Mouse (Mus musculus) embryonic facial prominence, embryonic 13.5 days (tissue): ENCODE results near the gene Arrdc1. TPM values are rescaled to one million over a fixed set of nuclear protein-coding genes. Genes with fewer than 3 reads are reported as not detected.
A peak's percentile ranks its signal among the peaks of the same experiment; 100 is the strongest.
"Not testable (repeated sequence)": the region's sequence is repeated elsewhere in the genome, so short reads cannot be mapped to it uniquely, and the experiment has no call there.

Source experiments
- ATAC-seq: fragments of 200-750 bp; cut with Nextera tagmentation; 2 replicates; pipeline ENCODE4 v1.8.0; 2017; ENCODE audit warnings: low read depth; ENCODE audit not compliant: insufficient number of reproducible peaks, insufficient read depth, low FRiP score, low TSS enrichment
- H3K27ac ChIP-seq: fragments of 300-500 bp; sonication (generic); 2 replicates; pipeline ENCODE4 v1.5.1; 2015; ENCODE audit warnings: moderate library complexity, mild to moderate bottlenecking, inconsistent platforms
- H3K27me3 ChIP-seq: fragments of 300-500 bp; sonication (generic); 2 replicates; pipeline ENCODE4 v1.6.1; 2015; ENCODE audit warnings: mild to moderate bottlenecking, inconsistent platforms
- H3K36me3 ChIP-seq: fragments of 300-500 bp; sonication (generic); 2 replicates; pipeline ENCODE4 v1.6.1; 2015; ENCODE audit warnings: mild to moderate bottlenecking, inconsistent platforms
- H3K4me1 ChIP-seq: fragments of 300-500 bp; sonication (generic); 2 replicates; pipeline ENCODE4 v1.6.1; 2015; ENCODE audit warnings: inconsistent platforms
- H3K4me2 ChIP-seq: fragments of 300-500 bp; sonication (generic); 2 replicates; pipeline ENCODE4 v1.6.1; 2015; ENCODE audit warnings: moderate library complexity, mild to moderate bottlenecking, inconsistent platforms
- H3K4me3 ChIP-seq: fragments of 300-500 bp; sonication (generic); 2 replicates; pipeline ENCODE4 v1.5.1; 2015; ENCODE audit warnings: mild to moderate bottlenecking, inconsistent platforms
- H3K9ac ChIP-seq: fragments of 300-500 bp; sonication (generic); 2 replicates; pipeline ENCODE4 v1.6.1; 2015; ENCODE audit warnings: mild to moderate bottlenecking, inconsistent platforms
- H3K9me3 ChIP-seq: fragments of 300-500 bp; sonication (generic); 2 replicates; pipeline ENCODE4 v1.6.1; 2016; ENCODE audit warnings: inconsistent platforms
- WGBS: fragments of 180-500 bp; shearing (Covaris S2); methylation state at CpG from one replicate; pipeline ENCODE4 v1.1.7; 2015; ENCODE audit warnings: mixed read lengths; 5-methylcytosine and 5-hydroxymethylcytosine counted together
- polyA plus RNA-seq: library from polyadenylated mRNA; unstranded; fragments of >200 nt; fragmentation: Nextera tagmentation; extraction: Ambion mirVana; gene quantifications from 2 replicates; pipeline ENCODE4 v1.2.1, GENCODE M21; 2015

Gene Arrdc1
- polyA plus RNA-seq, 1 experiment from 2014 or later, result 34.8 TPM

- peak; percentile 95 for ATAC-seq
- WGBS, result under 1% methylated on average over 107 of the region's 108 CpGs
- peak within 1 kb of the TSS; percentile 60 for H3K27ac ChIP-seq
- H3K4me2 ChIP-seq, result peak within 1 kb of the TSS; percentile 94
- H3K36me3 ChIP-seq, result peaks cover 29% of the 10 kb centered on the region
- H3K9me3 ChIP-seq, result no peaks in the 10 kb centered on the region
- H3K4me3 ChIP-seq, result peak within 1 kb of the TSS; percentile 99
- H3K27me3 ChIP-seq, result no peaks in the 10 kb centered on the region
- H3K9ac ChIP-seq, result peak within 1 kb of the TSS; percentile 95
- H3K4me1 ChIP-seq, result peaks cover 14% of the 10 kb centered on the region
Observed at GRCm38 (mm10) chr2:24949421-24950188, 14.6 kb upstream of the Arrdc1 start, which contains the start of gene Zmynd19. TSS of gene Zmynd19 (plus strand) at chr2:24949792.

GRCm38 (mm10) chr2:24944304-24944703 is 9.3 kb upstream of the Arrdc1 start:
- not testable (repeated sequence) for H3K4me1 ChIP-seq, H3K4me2 ChIP-seq, H3K27me3 ChIP-seq, H3K4me3 ChIP-seq, ATAC-seq, H3K27ac ChIP-seq, H3K9me3 ChIP-seq, H3K9ac ChIP-seq, H3K36me3 ChIP-seq
- WGBS, result 50% methylated on average over 2 of the region's 2 CpGs

- Histone ChIP-seq H3K9ac (no peak overlapping the region), H3K27ac (no peak overlapping the region), H3K4me1 (no peaks in the 10 kb centered on the region), H3K4me3 (no peak overlapping the region), H3K4me2 (no peak overlapping the region), H3K36me3 (no peaks in the 10 kb centered on the region), H3K9me3 (no peaks in the 10 kb centered on the region), H3K27me3 (no peaks in the 10 kb centered on the region; the same call in 1 of the 2 replicates)
- ATAC-seq, result no peak
- WGBS, result 77% methylated on average over 4 of the region's 4 CpGs
Observed at GRCm38 (mm10) chr2:24942092-24942491, 7.0 kb upstream of the Arrdc1 start.

- no peaks in the 10 kb centered on the region for H3K36me3 ChIP-seq
- peaks cover 12% of the 10 kb centered on the region for H3K4me1 ChIP-seq
- ATAC-seq, result 0 out of 2 replicates have a peak, but pooled peaks have one; percentile 6
- peak overlapping the region; percentile 95 for H3K4me2 ChIP-seq
- peaks cover 12% of the 10 kb centered on the region for H3K27me3 ChIP-seq
- H3K4me3 ChIP-seq, result peak overlapping the region; percentile 68
- H3K27ac ChIP-seq, result peak overlapping the region; percentile 66
- H3K9me3 ChIP-seq, result no peaks in the 10 kb centered on the region
- H3K9ac ChIP-seq, result peak overlapping the region; percentile 78
- WGBS, result 3% methylated on average over 19 of the region's 19 CpGs
Observed at GRCm38 (mm10) chr2:24934441-24934963, 550 bp downstream of the Arrdc1 start.

GRCm38 (mm10) chr2:24929593-24929992 is 5.5 kb downstream of the Arrdc1 start:
- Histone ChIP-seq H3K36me3 (peaks cover 3% of the 10 kb centered on the region; the same call in 1 of the 2 replicates), H3K27ac (no peak overlapping the region), H3K4me3 (no peak overlapping the region), H3K27me3 (peaks cover 10% of the 10 kb centered on the region), H3K4me2 (no peak overlapping the region), H3K9me3 (no peaks in the 10 kb centered on the region), H3K9ac (no peak overlapping the region), H3K4me1 (peaks cover 8% of the 10 kb centered on the region)
- ATAC-seq, result no peak
- whole genome bisulfite sequencing, result 87% methylated on average over 5 of the region's 5 CpGs

- no peaks in the 10 kb centered on the region for H3K9me3 ChIP-seq
- no peak overlapping the region for H3K4me2 ChIP-seq
- no peak overlapping the region for H3K9ac ChIP-seq
- 57% methylated on average over 2 of the region's 2 CpGs for WGBS
- no peak overlapping the region for H3K4me3 ChIP-seq
- no peak overlapping the region for H3K27ac ChIP-seq
- peaks cover 6% of the 10 kb centered on the region for H3K27me3 ChIP-seq
- H3K36me3 ChIP-seq, result peaks cover 3% of the 10 kb centered on the region; the same call in 1 of the 2 replicates
- ATAC-seq, result no peak
- peaks cover 3% of the 10 kb centered on the region for H3K4me1 ChIP-seq
Observed at GRCm38 (mm10) chr2:24929119-24929518, 5.9 kb downstream of the Arrdc1 start.

GRCm38 (mm10) chr2:24927810-24928479 is 7.1 kb downstream of the Arrdc1 start:
- H3K27me3 ChIP-seq, result 0 out of 2 replicates have a peak, but pooled peaks cover 2% of the 10 kb centered on the region
- ATAC-seq, result peak; percentile 53
- H3K9me3 ChIP-seq, result no peaks in the 10 kb centered on the region
- H3K4me3 ChIP-seq, result no peak overlapping the region
- H3K36me3 ChIP-seq, result peaks cover 3% of the 10 kb centered on the region; the same call in 1 of the 2 replicates
- no peaks in the 10 kb centered on the region for H3K4me1 ChIP-seq
- H3K4me2 ChIP-seq, result 0 out of 2 replicates have a peak overlapping the region, but pooled peaks have one; percentile 3
- no peak overlapping the region for H3K9ac ChIP-seq
- H3K27ac ChIP-seq, result peak overlapping the region; percentile 66
- 63% methylated on average over 4 of the region's 4 CpGs for WGBS

GRCm38 (mm10) chr2:24926965-24927358 is 8.1 kb downstream of the Arrdc1 start:
- no peak overlapping the region; the same call in 1 of the 2 replicates for H3K9ac ChIP-seq
- H3K27ac ChIP-seq, result no peak overlapping the region
- peaks cover 3% of the 10 kb centered on the region; the same call in 1 of the 2 replicates for H3K36me3 ChIP-seq
- no peak overlapping the region for H3K4me2 ChIP-seq
- 0 out of 2 replicates have a peak, but pooled peaks cover 2% of the 10 kb centered on the region for H3K27me3 ChIP-seq
- no peak overlapping the region for H3K4me3 ChIP-seq
- no peak for ATAC-seq
- no peaks in the 10 kb centered on the region for H3K4me1 ChIP-seq
- no peaks in the 10 kb centered on the region for H3K9me3 ChIP-seq
- WGBS, result 71% methylated on average over 7 of the region's 7 CpGs

GRCm38 (mm10) chr2:24926345-24926964 is 8.6 kb downstream of the Arrdc1 start:
- H3K9me3 ChIP-seq, result no peaks in the 10 kb centered on the region
- 81% methylated on average over 9 of the region's 9 CpGs for WGBS

GRCm38 (mm10) chr2:24925284-24925683 is 9.8 kb downstream of the Arrdc1 start:
- 0 out of 2 replicates have a peak, but pooled peaks have one; percentile 22 for ATAC-seq
- Histone ChIP-seq H3K36me3 (peaks cover 3% of the 10 kb centered on the region; the same call in 1 of the 2 replicates), H3K4me2 (no peak overlapping the region), H3K9ac (no peak overlapping the region), H3K4me1 (no peaks in the 10 kb centered on the region), H3K9me3 (no peaks in the 10 kb centered on the region), H3K27ac (no peak overlapping the region), H3K27me3 (0 out of 2 replicates have a peak, but pooled peaks cover 2% of the 10 kb centered on the region), H3K4me3 (no peak overlapping the region)
- 85% methylated on average over 8 of the region's 8 CpGs for WGBS

More at GRCm38 (mm10) chr2:24926345-24926964, 8.6 kb downstream of the Arrdc1 start:
- H3K4me1 ChIP-seq, result no peaks in the 10 kb centered on the region
- H3K27me3 ChIP-seq, result 0 out of 2 replicates have a peak, but pooled peaks cover 2% of the 10 kb centered on the region
- H3K27ac ChIP-seq, result no peak overlapping the region
- no peak for ATAC-seq
- no peak overlapping the region for H3K4me2 ChIP-seq
- H3K36me3 ChIP-seq, result peaks cover 3% of the 10 kb centered on the region; the same call in 1 of the 2 replicates
- H3K9ac ChIP-seq, result no peak overlapping the region
- no peak overlapping the region for H3K4me3 ChIP-seq

- no peaks in the 10 kb centered on the region for H3K9me3 ChIP-seq
- no peak overlapping the region for H3K27ac ChIP-seq
- peaks cover 3% of the 10 kb centered on the region; the same call in 1 of the 2 replicates for H3K36me3 ChIP-seq
- no peak overlapping the region for H3K9ac ChIP-seq
- no peak overlapping the region for H3K4me3 ChIP-seq
- H3K4me1 ChIP-seq, result no peaks in the 10 kb centered on the region
- no peaks in the 10 kb centered on the region for H3K27me3 ChIP-seq
- H3K4me2 ChIP-seq, result no peak overlapping the region
- no peak for ATAC-seq
- 45% methylated on average over 2 of the region's 2 CpGs for WGBS
Observed at GRCm38 (mm10) chr2:24923561-24923960, 11.5 kb downstream of the Arrdc1 start.
